Mouse (Mus musculus) intestine, postnatal 0 days (tissue): Measurements from ENCODE around the gene Dnajb8. TPM values are rescaled to one million over a fixed set of nuclear protein-coding genes. Genes with fewer than 3 reads are reported as not detected.
A peak's percentile ranks its signal among the peaks of the same experiment; 100 is the strongest.

ENCODE experiments used
- ATAC-seq: fragments of 200-750 bp; cut with Nextera tagmentation; 2 replicates; pipeline ENCODE4 v1.8.0; 2017; ENCODE audit warnings: mild to moderate bottlenecking, moderate TSS enrichment, moderate library complexity
- H3K27ac ChIP-seq: fragments of 300-500 bp; sonication (generic); 2 replicates; pipeline ENCODE4 v1.5.1; 2014; ENCODE audit warnings: mild to moderate bottlenecking, low read depth, low read length, moderate library complexity
- H3K27me3 ChIP-seq: fragments of 300-500 bp; sonication (generic); replicated peaks from 2 replicates; pipeline ENCODE4 v1.6.1; 2014; ENCODE audit warnings: low read length, mixed read lengths; ENCODE audit not compliant: control insufficient read depth, insufficient read depth
- H3K36me3 ChIP-seq: fragments of 300-500 bp; sonication (generic); 2 replicates; pipeline ENCODE4 v1.6.1; 2014; ENCODE audit warnings: mild to moderate bottlenecking, moderate library complexity; ENCODE audit not compliant: control insufficient read depth, insufficient read depth
- H3K4me1 ChIP-seq: fragments of 300-500 bp; sonication (generic); replicated peaks from 2 replicates; pipeline ENCODE4 v1.6.1; 2014; ENCODE audit warnings: antibody characterized with exemption, low read length, mixed read lengths; ENCODE audit not compliant: control insufficient read depth, insufficient read depth
- H3K4me2 ChIP-seq: fragments of 300-500 bp; sonication (generic); replicated peaks from 2 replicates; pipeline ENCODE4 v1.6.1; 2014; ENCODE audit warnings: low read depth, mild to moderate bottlenecking, moderate library complexity
- H3K4me3 ChIP-seq: fragments of 300-500 bp; sonication (generic); 2 replicates; pipeline ENCODE4 v1.5.1; 2014; ENCODE audit warnings: low read depth, low read length
- H3K9ac ChIP-seq: fragments of 300-500 bp; sonication (generic); 2 replicates; pipeline ENCODE4 v1.6.1; 2014; ENCODE audit warnings: mild to moderate bottlenecking, low read depth, low read length
- H3K9me3 ChIP-seq: fragments of 300-500 bp; sonication (generic); 2 replicates; pipeline ENCODE4 v1.6.1; 2016; ENCODE audit warnings: mixed run types; ENCODE audit not compliant: control insufficient read depth
- CTCF ChIP-seq: sonication (generic); IDR thresholded peaks from 2 replicates; pipeline ENCODE4 v1.5.1; 2016; ENCODE audit warnings: low read depth, mild to moderate bottlenecking, control low read depth, antibody characterized with exemption, moderate library complexity
- WGBS: fragments of 180-500 bp; shearing (Covaris S2); extraction: QIAGEN DNeasy Blood & Tissue Kit; methylation state at CpG from one replicate; pipeline ENCODE4 v1.1.7; 2014; 5-methylcytosine and 5-hydroxymethylcytosine counted together
- polyA plus RNA-seq: library from polyadenylated mRNA; unstranded; fragments of >200 nt; fragmentation: Nextera tagmentation; extraction: Ambion mirVana; gene quantifications from 2 replicates; pipeline ENCODE4 v1.2.1, GENCODE M21; 2015

The Dnajb8 gene
- polyA plus RNA-seq, 1 experiment from 2014 or later: not detected

DNA sequence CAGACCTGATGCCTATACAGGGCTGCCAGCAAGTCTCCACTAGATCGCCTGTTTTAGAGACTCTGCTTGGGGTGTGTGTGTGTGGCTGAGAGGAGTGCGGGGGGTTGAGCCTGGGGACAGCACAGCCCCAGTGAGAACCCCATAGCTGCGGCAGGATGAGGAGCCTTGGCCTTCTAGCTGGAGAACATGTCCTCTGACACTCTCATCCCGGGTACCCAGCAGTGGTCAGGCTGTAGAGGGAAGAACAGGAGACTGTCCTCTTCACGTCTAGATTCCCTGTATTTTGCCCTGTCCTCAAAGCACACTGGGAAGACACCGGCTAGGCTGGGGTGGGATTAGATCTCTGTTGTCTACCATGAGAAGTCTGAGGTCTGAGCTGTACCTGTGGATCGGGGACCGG lies 13.4 kb downstream of the Dnajb8 start:
- no peak for TF ChIP-seq CTCF
- Histone ChIP-seq H3K36me3 (no peaks in the 10 kb centered on the region), H3K4me3 (no peak overlapping the region)

DNA sequence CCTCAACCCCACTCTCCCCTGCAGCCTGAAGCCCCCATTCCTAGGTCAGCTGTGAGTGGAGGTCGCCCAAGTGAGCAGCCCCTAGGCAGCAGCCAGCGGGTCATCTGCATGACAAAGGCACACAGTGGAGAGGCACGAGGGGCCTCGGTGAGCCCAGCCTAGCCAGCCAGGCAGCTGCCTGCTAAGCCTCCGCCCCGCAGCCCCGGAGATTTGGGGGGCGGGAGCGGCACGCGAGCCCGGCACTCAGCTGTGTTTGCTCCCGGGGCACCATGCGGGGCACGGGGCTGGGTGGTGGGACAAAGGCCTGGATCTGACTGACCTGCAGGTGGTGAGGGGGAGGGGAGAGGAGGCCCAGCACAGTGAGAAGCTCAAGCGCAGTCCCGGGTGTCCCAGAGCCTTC lies 13.9 kb downstream of the Dnajb8 start:
- H3K4me2 ChIP-seq: no peak overlapping the region
- no peaks in the 10 kb centered on the region for H3K9me3 ChIP-seq
- no peak overlapping the region; the same call in 1 of the 2 replicates for H3K9ac ChIP-seq
- 8% methylated on average over 17 of the region's 17 CpGs for WGBS
- no peak for TF ChIP-seq CTCF
- ATAC-seq: no peak
- no peak overlapping the region for H3K27ac ChIP-seq
- H3K36me3 ChIP-seq: no peaks in the 10 kb centered on the region
- H3K27me3 ChIP-seq: peaks cover 9% of the 10 kb centered on the region; the same call in 1 of the 2 replicates
- H3K4me1 ChIP-seq: no peaks in the 10 kb centered on the region
- no peak overlapping the region for H3K4me3 ChIP-seq

More for the DNA sequence above, 13.4 kb downstream of the Dnajb8 start:
- 43% methylated on average over 8 of the region's 8 CpGs for WGBS
- no peak overlapping the region for H3K9ac ChIP-seq
- ATAC-seq: no peak
- H3K4me1 ChIP-seq: no peaks in the 10 kb centered on the region
- H3K27me3 ChIP-seq: peaks cover 9% of the 10 kb centered on the region; the same call in 1 of the 2 replicates
- no peaks in the 10 kb centered on the region for H3K9me3 ChIP-seq
- H3K4me2 ChIP-seq: no peak overlapping the region
- H3K27ac ChIP-seq: no peak overlapping the region

- no peak overlapping the region for H3K9ac ChIP-seq
Observed at GRCm38 (mm10) chr6:88236513-88236912, 14.4 kb downstream of the Dnajb8 start.

DNA sequence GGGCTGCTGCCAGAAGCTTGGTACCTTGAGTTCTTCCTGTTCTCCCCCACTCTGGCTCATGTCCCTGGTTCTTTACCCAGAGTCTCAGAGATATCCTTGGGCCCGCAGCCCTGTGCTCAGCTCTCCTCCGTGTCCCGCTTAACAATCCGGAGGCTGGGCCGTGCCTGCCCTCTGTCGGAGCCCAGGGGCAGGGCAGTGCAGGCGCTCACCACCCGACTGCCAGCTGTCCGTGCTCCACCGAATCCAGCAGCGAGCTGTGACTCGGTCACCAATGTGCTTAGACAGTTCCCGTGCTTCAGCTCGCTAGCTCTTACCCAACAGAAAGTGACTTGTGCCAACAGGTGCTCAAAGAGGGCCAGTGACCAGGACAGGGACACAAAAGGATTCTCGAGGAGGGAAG lies 20.5 kb downstream of the Dnajb8 start:
- no peak overlapping the region for H3K4me3 ChIP-seq
- H3K36me3 ChIP-seq: no peaks in the 10 kb centered on the region
- peak; percentile 77 for ATAC-seq
- no peaks in the 10 kb centered on the region for H3K27me3 ChIP-seq
- H3K9me3 ChIP-seq: no peaks in the 10 kb centered on the region
- WGBS: 7% methylated on average over 15 of the region's 15 CpGs
- H3K27ac ChIP-seq: no peak overlapping the region
- H3K9ac ChIP-seq: no peak overlapping the region
- peak overlapping the region; percentile 43 for H3K4me2 ChIP-seq
- peak; percentile 91 for TF ChIP-seq CTCF
- no peaks in the 10 kb centered on the region for H3K4me1 ChIP-seq

More at GRCm38 (mm10) chr6:88236513-88236912, 14.4 kb downstream of the Dnajb8 start:
- H3K4me1 ChIP-seq: no peaks in the 10 kb centered on the region
- 41% methylated on average over 7 of the region's 7 CpGs for WGBS
- peaks cover 9% of the 10 kb centered on the region; the same call in 1 of the 2 replicates for H3K27me3 ChIP-seq
- no peaks in the 10 kb centered on the region for H3K36me3 ChIP-seq
- ATAC-seq: no peak
- H3K27ac ChIP-seq: no peak overlapping the region
- H3K4me3 ChIP-seq: no peak overlapping the region
- no peaks in the 10 kb centered on the region for H3K9me3 ChIP-seq
- no peak for TF ChIP-seq CTCF
- H3K4me2 ChIP-seq: no peak overlapping the region

- no peak for TF ChIP-seq CTCF
- Histone ChIP-seq H3K4me2 (no peak overlapping the region), H3K4me1 (no peaks in the 10 kb centered on the region), H3K27ac (no peak overlapping the region), H3K36me3 (no peaks in the 10 kb centered on the region), H3K4me3 (no peak overlapping the region), H3K9ac (no peak overlapping the region), H3K27me3 (no peaks in the 10 kb centered on the region), H3K9me3 (no peaks in the 10 kb centered on the region)
- 89% methylated on average over 1 of the region's 1 CpGs for WGBS
- no peak for ATAC-seq
Observed at GRCm38 (mm10) chr6:88249231-88249630, 27.2 kb downstream of the Dnajb8 start.

- Histone ChIP-seq H3K27me3 (no peaks in the 10 kb centered on the region), H3K9me3 (no peaks in the 10 kb centered on the region), H3K4me3 (no peak overlapping the region), H3K27ac (peak overlapping the region; percentile 11; the same call in 1 of the 2 replicates), H3K9ac (no peak overlapping the region), H3K4me1 (no peaks in the 10 kb centered on the region), H3K36me3 (no peaks in the 10 kb centered on the region), H3K4me2 (0 out of 2 replicates have a peak overlapping the region, but pooled peaks have one; percentile 9)
- peak; percentile 85 for ATAC-seq
- TF ChIP-seq CTCF: no peak
- 100% methylated on average over 1 of the region's 1 CpGs for WGBS
Observed at GRCm38 (mm10) chr6:88251396-88251795, 29.3 kb downstream of the Dnajb8 start.
